Mouse (Mus musculus) hematopoietic stem cell, adult 5-6 weeks (primary cell): Measurements from ENCODE around the gene Fam241a. TPM values are rescaled to one million over a fixed set of nuclear protein-coding genes. Genes with fewer than 3 reads are reported as not detected.

Experiments
- ATAC-seq, 2 experiments: fragments of 125-278 bp in 1 of 2; replicated peaks in 1 of 2; 2 replicates each; pipeline ENCODE4 v1.8.0; 2016 to 2017; ENCODE audit warnings: inconsistent platforms in 2 of 2, mild to moderate bottlenecking in 2 of 2, moderate number of reproducible peaks in 2 of 2, low read depth in 1 of 2, moderate TSS enrichment in 1 of 2; ENCODE audit not compliant: low FRiP score in 2 of 2, poor library complexity in 2 of 2, severe bottlenecking in 2 of 2, insufficient read depth in 1 of 2, low TSS enrichment in 1 of 2
- total RNA-seq: library from RNA; stranded (forward); fragments of 172-1452, 232-1000 nt; gene quantifications from 2 replicates; pipeline ENCODE4 v1.2.3, GENCODE M21; 2017

Gene Fam241a
- 6.2 and 10.6 TPM in 2 replicates for total RNA-seq

GRCm38 (mm10) chr3:127895792-127896541 is at the start of gene Fam241a:
TSS of gene Fam241a (minus strand) at chr3:127896324.
- ATAC-seq: peak; percentile 74 to 80

DNA sequence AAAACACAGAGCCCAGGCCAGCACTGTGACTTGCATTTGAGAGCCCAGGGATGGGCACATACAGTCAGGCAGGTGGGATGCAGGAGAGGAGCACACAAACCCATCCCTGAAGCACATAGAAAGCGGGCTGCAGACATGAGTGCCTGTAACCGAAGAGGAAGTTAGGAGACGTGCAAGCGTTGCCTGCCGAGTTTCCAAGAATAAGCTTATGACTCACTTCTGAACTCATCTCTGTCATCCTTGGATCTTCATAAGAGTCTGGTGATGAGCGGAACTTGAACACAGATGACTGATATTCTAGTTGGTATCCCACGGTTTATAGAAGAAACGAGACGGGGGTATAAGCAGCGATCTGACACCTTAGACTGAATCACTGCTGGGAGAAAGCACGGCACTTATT is 36.3 kb upstream of the Fam241a start:
- no peak for ATAC-seq

- peak; percentile 37 to 80; a peak in 2 of 4 replicates for ATAC-seq
These were observed 34.3 kb upstream of the Fam241a start for GRCm38 (mm10) chr3:127930326-127931012.

DNA sequence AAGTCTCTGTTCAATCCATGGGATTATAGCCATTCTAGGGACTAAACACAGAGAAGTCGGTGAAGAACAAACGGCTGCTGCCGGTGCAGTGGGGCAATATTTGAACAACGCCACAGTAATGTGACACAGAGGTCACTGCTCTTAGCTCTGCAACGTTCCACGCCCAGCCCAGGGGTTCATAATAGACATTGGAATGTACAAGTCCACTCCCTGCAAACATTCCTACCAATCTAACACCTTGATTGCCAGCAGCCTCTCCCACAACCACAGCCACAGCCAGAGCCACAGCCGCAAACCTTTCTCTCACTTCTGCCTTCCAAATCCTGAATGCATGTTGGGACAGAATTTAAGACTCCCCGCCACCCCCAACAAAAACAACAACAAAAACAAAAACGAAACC is 33.8 kb upstream of the Fam241a start:
- no peak for ATAC-seq

DNA sequence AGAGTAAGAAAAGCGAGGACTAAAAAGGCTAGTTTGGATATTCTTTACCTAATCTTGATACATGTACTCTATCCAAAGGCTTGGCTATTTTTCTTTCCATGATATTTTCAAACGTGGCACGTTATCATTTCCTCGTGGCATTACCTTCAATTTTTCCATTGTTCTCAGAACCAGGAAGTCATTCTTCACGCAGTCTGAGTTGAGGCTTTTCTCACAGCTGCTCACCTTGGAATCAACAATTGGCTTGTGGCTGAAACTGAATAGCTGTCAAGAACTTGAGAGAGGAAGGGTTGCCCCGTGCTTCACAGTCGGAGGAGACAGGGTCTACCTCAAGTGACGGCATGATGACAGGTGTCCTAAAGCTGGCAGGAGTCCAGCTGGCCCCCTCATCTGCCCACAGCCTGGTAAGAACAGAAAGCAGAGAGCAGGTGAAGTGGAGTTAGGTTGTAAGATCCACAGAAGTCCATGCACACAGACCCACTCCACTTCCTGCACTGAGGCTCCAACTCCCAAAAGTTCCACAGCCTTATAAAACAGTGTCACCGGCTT is 30.6 kb upstream of the Fam241a start:
- ATAC-seq: no peak

- ATAC-seq: no peak; a peak in 1 of 4 replicates
These were observed 28.3 kb upstream of the Fam241a start for GRCm38 (mm10) chr3:127924464-127924863.

- 0 out of 4 replicates have a peak, but pooled peaks of 1 of the 2 experiments have one; percentile 17 for ATAC-seq
These were observed 27.1 kb upstream of the Fam241a start for GRCm38 (mm10) chr3:127923183-127923582.

- no peak for ATAC-seq
These were observed 26.0 kb upstream of the Fam241a start for GRCm38 (mm10) chr3:127922125-127922524.

GRCm38 (mm10) chr3:127917999-127918661 is 22.0 kb upstream of the Fam241a start:
- ATAC-seq: peak; percentile 72 to 76; a peak in 3 of 4 replicates

DNA sequence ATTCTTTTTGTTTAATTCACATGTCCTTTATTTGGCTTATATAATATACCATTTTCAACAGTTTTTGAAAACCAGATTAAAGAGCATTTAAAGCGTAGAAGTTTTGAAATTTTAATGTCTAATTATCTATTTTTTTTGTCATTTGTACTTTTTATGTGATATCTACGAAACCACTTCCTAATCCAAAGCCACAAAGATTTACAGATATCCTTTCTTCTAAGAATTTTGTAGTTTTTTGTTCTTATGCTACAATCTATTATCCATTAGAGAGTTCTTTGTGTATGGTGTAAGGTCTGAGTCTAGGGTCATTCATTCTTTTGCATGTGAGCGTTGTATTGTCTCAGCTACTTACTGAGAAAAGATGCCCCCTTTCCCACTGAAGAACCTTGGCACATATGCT is 21.4 kb upstream of the Fam241a start:
- no peak for ATAC-seq

- no peak for ATAC-seq
These were observed 19.7 kb upstream of the Fam241a start for GRCm38 (mm10) chr3:127915656-127916334.

GRCm38 (mm10) chr3:127913885-127914709 is 18.0 kb upstream of the Fam241a start:
- ATAC-seq: 0 out of 4 replicates have a peak, but pooled peaks of 1 of the 2 experiments have one; percentile 6

GRCm38 (mm10) chr3:127909941-127910340 is 13.8 kb upstream of the Fam241a start:
- no peak for ATAC-seq

GRCm38 (mm10) chr3:127894981-127895779 is 944 bp downstream of the Fam241a start:
- peak in 1 of 2 experiments; percentile 18; a peak in 1 of 4 replicates for ATAC-seq

DNA sequence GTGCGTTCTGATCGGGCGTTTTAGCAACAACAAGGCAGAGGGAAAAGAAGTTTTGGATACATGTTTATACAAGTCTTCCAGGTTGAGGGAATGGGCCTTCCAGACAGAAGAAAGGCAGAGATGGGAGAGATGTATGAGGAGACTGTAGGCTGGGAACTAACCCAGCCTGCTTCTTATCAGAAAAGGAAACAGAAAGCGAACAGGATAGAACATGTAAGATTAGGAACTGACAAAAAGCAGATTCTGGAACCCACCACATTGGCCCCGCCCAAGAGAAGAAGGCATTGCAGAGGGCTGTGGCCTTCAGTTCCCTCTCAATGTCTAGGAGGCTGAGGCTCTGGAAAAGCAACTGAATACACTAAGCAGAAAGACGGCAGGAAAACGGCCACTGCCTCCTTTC is 2.2 kb downstream of the Fam241a start:
- ATAC-seq: peak; percentile 56 to 70

- no peak for ATAC-seq
These were observed 4.2 kb downstream of the Fam241a start for GRCm38 (mm10) chr3:127891906-127892305.
